Mouse (Mus musculus): Measurements from ENCODE around the gene Tmem79.
"Not testable (repeated sequence)": the region's sequence is repeated elsewhere in the genome, so short reads cannot be mapped to it uniquely, and the experiment has no call there.

Tmem79 gene

DNA sequence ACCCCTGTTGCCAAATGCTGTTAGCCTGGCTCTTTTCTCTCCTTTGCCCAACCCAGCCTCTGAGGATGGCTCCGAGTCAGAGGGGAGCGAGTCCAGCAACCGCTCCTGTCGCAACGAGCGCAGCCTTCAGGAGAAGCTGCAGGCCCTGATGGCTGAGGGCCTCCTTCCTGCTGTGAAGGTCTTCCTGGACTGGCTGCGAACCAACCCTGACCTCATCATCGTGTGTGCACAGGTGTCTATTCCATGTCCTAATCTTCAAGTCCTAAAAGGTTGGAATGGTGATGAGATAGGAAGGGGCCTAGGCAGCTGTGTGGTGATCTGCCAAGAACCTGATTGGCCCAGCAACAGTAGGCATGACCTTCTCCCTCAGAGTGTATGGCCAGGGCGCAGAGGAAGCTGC, 17.0 kb upstream of the Tmem79 start:
- no peak for DNase-seq

- DNase-seq: no peak
These were observed 14.8 kb upstream of the Tmem79 start for GRCm38 (mm10) chr3:88350732-88351131.

- no peak for DNase-seq
These were observed 3.1 kb upstream of the Tmem79 start for GRCm38 (mm10) chr3:88339006-88339405.

GRCm38 (mm10) chr3:88338316-88338715, 2.4 kb upstream of the Tmem79 start:
- no peak for DNase-seq

DNA sequence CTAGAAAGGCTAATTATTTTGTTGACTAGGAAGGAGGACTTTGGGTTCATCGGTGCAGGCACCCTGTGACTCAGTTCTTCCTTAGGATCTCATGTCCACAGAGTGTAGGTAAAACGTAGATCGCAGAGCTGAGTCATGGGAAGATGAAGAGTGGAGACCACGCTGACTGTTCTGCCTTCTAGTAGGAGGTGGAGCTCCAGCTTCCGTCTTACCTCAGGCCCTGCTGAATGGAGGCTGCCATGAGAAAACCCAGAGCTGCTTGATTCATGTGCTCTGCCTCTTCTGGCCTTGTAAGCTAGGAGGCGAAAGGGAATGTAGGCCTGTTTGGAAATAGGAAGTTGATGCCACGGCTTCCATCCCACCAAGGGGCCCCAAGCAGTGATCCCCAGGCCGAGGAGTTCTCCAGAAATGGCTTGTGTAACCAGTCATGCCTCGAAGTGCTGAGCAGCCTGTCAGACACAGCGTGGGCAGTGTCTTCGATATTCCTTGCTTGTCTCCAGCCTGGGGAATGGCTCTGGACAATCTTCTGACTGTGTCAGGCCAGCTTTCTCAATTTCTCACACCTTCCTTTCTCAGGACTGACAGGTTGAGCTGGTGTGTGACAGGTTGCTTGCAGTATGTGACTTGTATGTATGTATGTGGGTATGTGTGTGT, 1.5 kb upstream of the Tmem79 start:
- no peak for DNase-seq

DNA sequence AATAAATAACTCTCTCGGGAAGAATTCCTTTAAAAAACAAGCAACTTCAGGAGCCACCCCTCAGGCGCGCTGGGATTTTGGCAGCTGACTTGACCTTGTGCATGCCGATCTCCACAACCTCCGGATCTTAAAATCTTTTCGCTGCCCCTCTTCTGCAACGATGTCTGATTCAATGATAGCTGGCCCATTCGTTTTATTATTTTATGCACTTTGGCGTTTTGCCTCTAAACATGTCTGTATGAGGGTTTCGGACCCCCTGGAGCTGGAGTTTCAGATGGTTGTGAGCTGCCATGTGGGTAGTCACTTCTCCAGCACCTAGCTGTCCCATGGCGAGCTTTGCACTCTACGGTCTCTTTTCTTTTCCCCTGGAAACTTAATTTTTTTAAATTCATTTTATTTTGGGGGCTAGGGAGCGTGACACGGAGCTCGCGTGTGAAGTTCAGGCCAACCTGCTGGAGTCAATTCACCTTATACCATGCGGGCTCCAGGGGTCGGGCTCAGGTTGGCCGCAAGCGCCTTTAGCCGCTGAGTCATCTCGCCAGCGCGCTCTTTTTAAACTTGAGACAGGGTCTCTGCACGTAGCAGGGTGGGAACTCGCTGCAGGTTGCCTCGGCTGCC, 403 bp downstream of the Tmem79 start:
- DNase-seq: peak in 1 of 2 experiments; percentile 27

- DNase-seq: no peak
These were observed 979 bp downstream of the Tmem79 start for GRCm38 (mm10) chr3:88334902-88335435.

- DNase-seq: peak; percentile 38 to 39
These were observed 1.8 kb downstream of the Tmem79 start for GRCm38 (mm10) chr3:88334029-88334658.

GRCm38 (mm10) chr3:88331282-88331681, 4.7 kb downstream of the Tmem79 start:
- peak; percentile 31 to 54 for DNase-seq

DNA sequence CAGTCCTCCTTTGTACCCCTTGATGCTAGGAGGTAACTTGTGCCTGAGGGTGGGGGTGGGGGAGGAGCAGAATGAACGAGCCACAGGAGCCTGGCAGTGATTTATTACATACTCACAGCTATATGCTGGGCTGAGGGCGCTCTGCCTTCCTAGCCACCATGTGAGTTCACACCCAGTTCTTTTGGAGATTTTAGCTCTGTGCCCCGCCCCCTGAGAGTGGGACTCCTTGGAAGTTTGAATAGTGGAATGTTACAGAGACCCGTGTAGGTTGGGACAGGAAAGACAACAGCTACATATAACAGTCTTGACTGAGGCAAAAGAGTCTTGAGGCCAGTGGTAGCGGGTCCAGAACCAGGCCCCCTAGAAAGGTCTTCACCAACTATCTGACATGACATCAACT, 7.0 kb downstream of the Tmem79 start:
- no peak for DNase-seq

DNA sequence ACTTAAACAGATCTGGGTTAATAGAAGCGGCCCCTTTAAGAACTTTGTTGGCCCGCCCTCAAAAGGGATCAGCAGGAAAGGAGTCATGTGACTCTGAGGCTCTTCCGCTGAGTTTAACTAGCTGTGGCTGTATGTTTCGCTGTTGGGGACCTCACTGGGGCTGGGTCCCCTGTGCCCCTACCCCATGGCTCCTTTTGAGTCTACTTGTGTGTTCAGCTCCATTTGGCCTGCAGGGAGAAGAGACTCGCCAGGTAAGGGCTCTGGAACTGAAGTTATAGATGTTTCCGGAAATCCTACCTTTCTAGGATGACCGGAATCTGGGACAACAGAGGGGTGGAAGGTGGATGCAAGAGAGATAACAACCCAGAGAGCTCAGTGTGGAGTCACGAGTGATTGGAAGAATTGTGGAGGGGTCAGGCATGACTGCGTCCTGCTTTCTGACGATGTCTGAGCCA, 11.0 kb downstream of the Tmem79 start, which contains the start of gene Glmp:
Glmp (plus strand) TSS at position 73 of the 455 bp plus-strand sequence.
- peak; percentile 67 to 81 for DNase-seq

- no peak for DNase-seq
These were observed 36.8 kb downstream of the Tmem79 start for GRCm38 (mm10) chr3:88299172-88299571.

DNA sequence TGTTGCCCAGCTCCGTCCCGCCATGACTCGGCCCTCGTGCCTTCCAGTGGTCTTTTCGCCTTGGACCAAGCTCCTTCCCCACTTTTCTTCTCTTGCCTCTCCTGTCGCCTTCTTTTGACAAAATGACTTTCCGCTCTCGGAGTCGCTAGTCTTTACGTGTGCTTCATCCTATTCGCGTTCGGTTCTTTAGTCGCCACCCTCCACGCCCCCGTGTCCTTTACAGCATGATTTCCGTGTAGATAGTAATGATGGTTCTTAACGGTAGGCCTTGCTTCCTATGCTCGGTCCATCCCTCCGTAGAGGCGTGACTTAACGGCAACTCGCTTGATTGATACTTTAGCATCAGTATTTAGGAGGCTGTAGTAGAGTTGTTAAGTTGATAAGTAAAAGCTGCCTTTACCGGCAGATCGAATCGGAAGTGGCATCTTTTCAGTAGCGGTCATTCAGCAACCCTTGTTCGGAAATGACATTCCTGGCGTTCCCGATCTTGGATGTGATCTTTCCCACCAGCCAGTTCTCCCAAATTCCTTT, 38.6 kb downstream of the Tmem79 start:
- no peak for DNase-seq

GRCm38 (mm10) chr3:88296561-88297318, 39.2 kb downstream of the Tmem79 start, which contains the start of the genes Tsacc and Cct3:
TSS of gene Tsacc (minus strand) at chr3:88296999.
TSS of gene Cct3 (plus strand) at chr3:88297116.
- peak; percentile 97 to 98 for DNase-seq

DNA sequence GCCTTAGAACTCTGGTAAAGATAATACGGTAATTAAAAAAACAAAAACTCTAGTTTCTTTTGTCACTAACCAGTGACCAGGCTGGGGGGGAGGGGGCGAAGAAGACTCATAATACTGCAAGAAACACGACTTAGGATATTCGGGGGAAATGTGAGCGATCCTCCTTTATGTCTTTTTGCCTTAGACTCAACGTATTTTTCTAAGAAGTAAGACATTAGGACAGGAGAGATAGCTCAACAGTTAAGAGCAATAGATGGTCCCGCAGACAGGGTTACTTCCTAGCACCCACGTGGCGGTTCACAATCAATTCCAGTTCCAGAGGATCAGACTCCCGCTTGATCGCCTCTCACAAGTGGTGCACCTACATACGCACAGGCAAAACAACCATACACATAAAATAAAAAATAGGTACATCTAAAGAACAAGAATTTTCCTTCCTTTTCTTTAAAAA, 39.8 kb downstream of the Tmem79 start:
- DNase-seq: no peak

DNA sequence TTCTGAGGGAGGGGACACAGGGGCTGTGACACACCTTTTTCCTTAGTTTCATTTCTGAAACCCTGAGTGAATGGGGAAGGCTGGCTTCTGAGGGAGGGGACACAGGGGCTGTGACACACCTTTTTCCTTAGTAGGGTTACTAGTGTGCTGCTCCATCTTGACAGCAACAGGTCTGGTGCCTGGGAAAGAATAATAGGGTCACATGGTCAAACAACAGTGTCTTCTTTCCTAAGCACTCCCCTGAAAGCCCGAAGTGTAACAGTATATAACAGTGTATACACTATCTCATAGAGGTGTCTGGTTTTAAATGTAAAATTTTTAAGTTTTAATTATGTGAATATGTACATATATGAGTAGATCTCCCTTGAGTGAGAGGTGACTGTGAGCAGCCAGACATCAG, 40.7 kb downstream of the Tmem79 start:
- not testable (repeated sequence) for DNase-seq

GRCm38 (mm10) chr3:88291970-88292369, 44.0 kb downstream of the Tmem79 start:
- DNase-seq: peak; percentile 17 to 24

DNA sequence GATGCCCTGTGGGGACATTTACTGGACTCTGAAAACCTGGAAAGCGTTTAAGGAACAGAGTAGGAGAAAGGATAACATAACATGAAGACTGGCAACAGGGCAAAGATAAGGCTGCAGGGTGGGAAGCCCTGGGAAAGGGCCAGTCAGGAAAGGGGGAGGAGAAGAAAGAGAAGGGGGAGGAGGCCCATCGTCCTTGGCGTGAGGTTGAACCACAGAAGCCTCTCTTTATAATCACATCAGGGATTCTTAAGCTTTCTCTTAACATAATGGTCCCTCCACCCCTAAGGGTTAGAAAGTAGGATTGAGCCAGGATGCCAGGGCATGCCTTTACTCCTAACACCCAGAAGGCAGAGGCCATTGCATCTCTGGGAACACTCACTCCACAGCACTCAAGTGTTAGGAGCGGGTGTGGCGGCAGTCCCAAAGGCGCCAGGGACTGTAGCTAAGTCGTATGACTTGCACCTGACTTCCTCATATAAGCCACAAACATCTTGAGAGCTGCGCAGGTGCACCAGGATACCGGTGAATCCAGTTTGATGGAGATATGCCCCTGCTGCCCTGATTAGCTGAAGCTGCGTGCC, 47.7 kb downstream of the Tmem79 start:
- not testable (repeated sequence) for DNase-seq

GRCm38 (mm10) chr3:88287110-88287509, 48.8 kb downstream of the Tmem79 start, which contains the start of gene Gm38392:
TSS of gene Gm38392 (minus strand) at chr3:88287210.
- DNase-seq: no peak

GRCm38 (mm10) chr3:88285565-88285895, 50.4 kb downstream of the Tmem79 start:
- DNase-seq: not testable (repeated sequence)

DNA sequence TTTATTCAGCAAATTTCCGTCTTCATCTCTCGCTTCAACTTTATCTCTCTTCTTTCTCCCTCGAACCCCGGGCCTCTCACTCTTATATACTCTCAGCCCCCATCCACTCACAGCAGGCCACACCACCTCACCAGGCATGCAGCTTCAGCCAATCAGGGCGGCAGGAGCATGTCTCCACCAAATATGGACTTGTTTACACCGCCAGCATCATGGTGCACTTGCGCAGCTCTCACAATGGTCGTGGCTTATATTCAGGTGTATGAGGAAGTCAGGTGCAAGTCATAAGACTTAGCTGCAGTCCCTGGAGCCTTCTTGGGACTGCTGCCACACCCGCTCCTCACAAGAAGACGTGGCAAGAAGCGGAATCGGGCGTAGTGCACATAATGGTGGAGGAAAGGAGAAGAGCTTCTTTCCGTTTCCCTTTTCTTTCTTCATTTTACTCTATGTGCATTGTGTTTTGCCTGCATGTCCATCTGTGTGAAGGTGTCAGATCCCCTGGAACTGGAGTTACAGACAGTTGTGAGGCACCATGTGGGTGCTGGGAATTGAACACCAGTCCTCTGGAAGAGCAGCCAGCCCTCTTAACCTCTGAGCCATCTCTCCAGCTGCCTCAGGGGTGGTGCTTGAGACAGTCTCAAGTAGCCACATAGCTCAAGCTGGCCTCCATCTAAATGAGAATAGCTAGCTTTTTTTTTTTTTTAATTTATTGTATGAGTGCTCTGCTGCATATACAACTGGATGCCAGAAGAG, 51.0 kb downstream of the Tmem79 start:
- not testable (repeated sequence) for DNase-seq

Measured in kidney, adult 8-10 months (tissue).